Comparison of ENCODE assay signal across 8 mouse cellular contexts in genomic region chrX:157731658-157732314, GRCm38 (mm10). TPM values are rescaled to one million over a fixed set of nuclear protein-coding genes. Genes with fewer than 3 reads are reported as not detected.
DNase-seq lines count a peak whose midpoint lies in the region; ATAC-seq lines count a peak whose summit lies in the region.

No protein-coding gene starts in this region.

- H3K9me3 ChIP-seq in liver, embryonic 11.5 days (ENCODE audit: control insufficient read depth, low read length) = no peaks in the 10 kb centered on the region

- peak; percentile 61 for ATAC-seq in liver, embryonic 11.5 days (replicated peaks; ENCODE audit: low FRiP score)

- no peaks in the 10 kb centered on the region for H3K36me3 ChIP-seq in liver, embryonic 11.5 days (ENCODE audit: control insufficient read depth, insufficient read depth, low read length)

- no peak overlapping the region for H3K9ac ChIP-seq in liver, embryonic 11.5 days (ENCODE audit: low read depth, low read length)

- WGBS in liver, embryonic 11.5 days = 38% methylated on average over 9 of the region's 9 CpGs

- H3K27ac ChIP-seq in liver, embryonic 11.5 days (ENCODE audit: low read depth, low read length) = no peak overlapping the region

- DNase-seq in spleen, postnatal 4 days (ENCODE audit: low spot score in 2 of 2) = peak; percentile 15 to 66
- DNase-seq in spleen, adult 12 weeks (ENCODE audit: low spot score) = no peak
- peak; percentile 89 for DNase-seq in embryo, embryonic 10.5 days (ENCODE audit: low spot score)
- DNase-seq in gastrocnemius, postnatal 25 days = peak; percentile 38
- DNase-seq in kidney, postnatal 10 days = peak; percentile 67
- DNase-seq in liver, embryonic 11.5 days (ENCODE audit: low spot score) = peak; percentile 33
- peak; percentile 20 to 24 for DNase-seq in natural killer cell, adult 2 months (ENCODE audit: low spot score in 2 of 2)
- peak; percentile 47 for DNase-seq in testis, postnatal 14 days (ENCODE audit: low spot score)

- H3K4me2 ChIP-seq in liver, embryonic 11.5 days = peak overlapping the region; percentile 17; the same call in 1 of the 2 replicates

- no peaks in the 10 kb centered on the region for H3K4me1 ChIP-seq in liver, embryonic 11.5 days (replicated peaks; ENCODE audit: control insufficient read depth, insufficient read depth, low read length)

- no peaks in the 10 kb centered on the region; the same call in 1 of the 2 replicates for H3K27me3 ChIP-seq in liver, embryonic 11.5 days (replicated peaks; ENCODE audit: control insufficient read depth, insufficient read depth, low read length)

- H3K4me3 ChIP-seq in liver, embryonic 11.5 days (ENCODE audit: low read depth, low read length) = no peak overlapping the region

RNA-seq across cellular contexts. Expression of gene Smpx, which starts 33.1 kb away (rescaled TPM):
- 100 to 1,000 TPM; 316 to 397 TPM for total RNA-seq in gastrocnemius, postnatal 25 days (2021)
- 0.79 and 3.7 TPM in 2 replicates for polyA plus RNA-seq in liver, embryonic 11.5 days (2014; fragmentation: Nextera tagmentation; extraction: Ambion mirVana)
